Mouse (Mus musculus) neutrophil, adult 5-6 weeks (primary cell): ENCODE data around the gene Calhm5. TPM values are rescaled to one million over a fixed set of nuclear protein-coding genes. Genes with fewer than 3 reads are reported as not detected.

Experiments
- ATAC-seq: fragments of 151-379, 151-347 bp; 2 replicates; pipeline ENCODE4 v1.8.0; 2017; ENCODE audit warnings: mild to moderate bottlenecking, moderate TSS enrichment; ENCODE audit not compliant: insufficient number of reproducible peaks, poor library complexity, low FRiP score, severe bottlenecking; ENCODE audit errors: extremely low read depth
- total RNA-seq: library from RNA; stranded (forward); fragments of 200-1000 nt; gene quantifications from 2 replicates; pipeline ENCODE4 v1.2.3, GENCODE M21; 2017

The Calhm5 gene
- not detected in 2 replicates for total RNA-seq

DNA sequence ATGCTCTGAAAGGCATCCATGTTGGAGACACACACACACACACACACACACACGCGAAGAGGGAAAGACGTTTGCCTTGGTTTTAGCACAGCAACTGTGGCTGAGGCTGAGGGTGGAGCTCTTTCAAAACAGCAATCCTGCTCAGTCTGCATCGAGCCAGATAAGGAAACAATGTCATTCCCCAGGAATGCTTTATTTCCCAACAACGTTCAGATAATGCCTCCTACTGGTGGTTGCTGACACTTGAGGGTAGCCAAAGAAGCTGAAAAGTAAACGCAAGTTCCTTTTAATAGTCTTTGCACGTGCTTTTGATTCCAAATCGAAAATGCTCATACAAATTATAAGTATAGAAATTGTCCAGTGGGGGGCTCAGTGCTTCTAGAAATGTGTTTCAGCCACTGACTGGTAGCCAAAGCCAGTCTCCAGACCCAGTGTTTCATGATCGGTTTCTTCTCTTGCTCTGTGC lies at the start of gene Calhm5:
TSS of gene Calhm5 (minus strand) at position 102 of the 466 bp plus-strand sequence.
- ATAC-seq, result 0 out of 2 replicates have a peak, but pooled peaks have one; percentile 23

DNA sequence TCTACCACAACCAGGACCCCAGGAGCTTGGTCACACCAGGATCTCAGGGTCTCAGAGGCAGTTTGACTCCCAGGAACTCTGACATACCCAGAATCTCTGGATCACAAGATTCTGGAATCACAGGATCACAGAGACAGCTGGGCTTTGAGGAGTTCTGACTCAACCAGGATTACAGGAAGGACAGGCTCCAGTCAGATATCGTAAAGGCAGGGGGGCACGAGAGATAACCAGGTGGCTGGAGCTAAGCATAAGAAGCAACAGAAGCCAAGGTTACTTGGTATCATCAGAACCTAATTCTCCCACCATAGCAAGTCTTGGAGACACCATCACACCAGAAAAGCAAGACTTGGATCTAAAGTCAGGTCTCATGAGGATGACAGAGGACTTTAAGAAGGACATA lies 45.4 kb upstream of the Calhm5 start:
- no peak for ATAC-seq

DNA sequence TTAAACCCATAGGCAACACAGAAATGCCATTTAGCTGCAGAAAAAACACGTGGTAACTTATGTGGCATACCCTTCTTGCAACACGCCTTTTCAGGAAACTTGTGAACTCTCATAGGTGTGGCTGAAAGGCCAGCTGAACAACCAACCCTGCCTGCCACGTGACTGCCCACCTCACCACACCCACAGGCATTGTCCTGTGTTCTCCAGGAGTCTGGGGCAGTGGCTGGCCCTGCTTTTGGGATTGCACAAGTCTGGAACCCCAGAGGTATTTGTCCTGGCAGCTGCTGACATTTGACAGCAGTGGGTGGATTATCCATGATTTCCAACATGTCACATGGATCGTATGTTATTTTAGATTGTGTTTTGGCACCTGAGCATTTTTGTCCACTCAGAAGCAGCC lies 43.4 kb upstream of the Calhm5 start:
- no peak for ATAC-seq

DNA sequence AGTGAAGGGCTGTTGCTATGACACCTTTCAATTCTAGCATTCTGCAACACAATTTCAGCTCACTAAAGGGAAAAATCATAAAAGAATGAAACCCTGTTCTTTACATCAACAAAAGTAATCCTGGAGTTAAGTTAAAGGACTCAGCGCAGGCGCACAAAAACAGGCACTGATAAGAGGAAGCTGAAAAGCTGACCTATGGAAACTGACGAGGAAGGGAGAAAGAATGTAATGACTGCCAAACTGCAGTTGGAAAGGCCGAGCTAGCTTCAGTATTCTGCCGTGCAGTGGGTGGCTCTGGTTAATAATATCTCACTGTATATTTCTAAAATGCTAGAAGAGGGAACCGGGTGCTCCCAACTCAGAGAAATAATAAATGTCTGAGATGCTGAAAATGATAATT lies 41.7 kb upstream of the Calhm5 start:
- no peak for ATAC-seq

DNA sequence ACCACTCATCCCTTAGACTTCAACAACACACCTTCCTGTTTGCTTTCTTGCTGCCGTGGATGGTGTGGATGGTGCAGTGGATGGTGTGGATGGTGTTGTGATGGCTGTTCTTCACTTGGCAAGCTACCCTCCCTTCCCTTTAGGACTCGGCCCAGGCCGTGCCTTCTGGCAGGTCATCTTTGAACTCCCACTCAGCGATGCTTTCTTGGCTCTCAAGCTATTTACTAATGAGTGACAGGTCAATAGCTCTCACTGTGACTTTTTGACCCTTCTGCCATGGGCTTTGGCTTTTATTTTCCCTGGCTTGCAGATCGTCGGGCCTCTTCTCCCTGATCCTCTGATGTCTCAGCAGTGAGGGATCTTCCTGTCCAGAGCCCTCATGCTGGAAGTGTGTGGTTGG lies 40.1 kb upstream of the Calhm5 start:
- ATAC-seq, result no peak

DNA sequence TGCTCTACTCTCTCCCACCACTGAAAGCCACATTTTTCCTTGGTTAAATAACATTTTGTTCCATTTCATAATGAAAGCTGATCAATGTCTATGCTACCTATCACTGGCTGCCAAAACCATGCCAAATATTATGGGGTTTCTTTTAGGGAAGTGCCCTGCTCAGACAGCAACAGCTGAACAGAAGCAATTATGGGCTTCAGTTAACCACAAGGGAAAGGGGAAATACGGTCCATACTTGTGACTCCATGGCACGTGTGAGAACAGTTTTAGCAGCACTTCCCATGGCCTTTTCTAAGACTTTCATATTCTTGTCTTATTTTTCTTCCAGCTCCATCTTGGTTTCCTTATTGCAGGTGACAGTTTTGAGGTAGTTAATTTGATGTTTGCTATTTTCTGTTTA lies 35.0 kb upstream of the Calhm5 start:
- peak; percentile 58; the same call in 1 of the 2 replicates for ATAC-seq

DNA sequence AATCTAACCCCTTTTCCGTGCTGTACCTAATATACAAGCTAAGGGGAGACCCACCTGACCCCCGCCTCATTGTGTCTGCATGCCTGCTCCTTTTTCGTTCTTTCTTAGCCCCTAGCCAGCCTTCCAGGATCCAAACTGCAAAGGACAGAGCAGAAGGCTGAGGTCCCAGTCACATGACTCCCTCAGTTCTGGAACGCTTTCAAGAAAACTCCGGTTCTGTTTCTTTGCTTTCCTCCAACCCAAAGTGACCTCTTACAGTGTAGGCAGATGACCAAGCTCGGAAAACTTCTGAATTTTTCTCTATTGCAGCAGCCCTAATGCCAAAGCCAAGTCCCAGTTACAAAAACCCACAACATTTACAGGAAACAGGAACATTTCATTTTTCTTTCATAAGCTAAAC lies 32.1 kb upstream of the Calhm5 start:
- ATAC-seq, result no peak

DNA sequence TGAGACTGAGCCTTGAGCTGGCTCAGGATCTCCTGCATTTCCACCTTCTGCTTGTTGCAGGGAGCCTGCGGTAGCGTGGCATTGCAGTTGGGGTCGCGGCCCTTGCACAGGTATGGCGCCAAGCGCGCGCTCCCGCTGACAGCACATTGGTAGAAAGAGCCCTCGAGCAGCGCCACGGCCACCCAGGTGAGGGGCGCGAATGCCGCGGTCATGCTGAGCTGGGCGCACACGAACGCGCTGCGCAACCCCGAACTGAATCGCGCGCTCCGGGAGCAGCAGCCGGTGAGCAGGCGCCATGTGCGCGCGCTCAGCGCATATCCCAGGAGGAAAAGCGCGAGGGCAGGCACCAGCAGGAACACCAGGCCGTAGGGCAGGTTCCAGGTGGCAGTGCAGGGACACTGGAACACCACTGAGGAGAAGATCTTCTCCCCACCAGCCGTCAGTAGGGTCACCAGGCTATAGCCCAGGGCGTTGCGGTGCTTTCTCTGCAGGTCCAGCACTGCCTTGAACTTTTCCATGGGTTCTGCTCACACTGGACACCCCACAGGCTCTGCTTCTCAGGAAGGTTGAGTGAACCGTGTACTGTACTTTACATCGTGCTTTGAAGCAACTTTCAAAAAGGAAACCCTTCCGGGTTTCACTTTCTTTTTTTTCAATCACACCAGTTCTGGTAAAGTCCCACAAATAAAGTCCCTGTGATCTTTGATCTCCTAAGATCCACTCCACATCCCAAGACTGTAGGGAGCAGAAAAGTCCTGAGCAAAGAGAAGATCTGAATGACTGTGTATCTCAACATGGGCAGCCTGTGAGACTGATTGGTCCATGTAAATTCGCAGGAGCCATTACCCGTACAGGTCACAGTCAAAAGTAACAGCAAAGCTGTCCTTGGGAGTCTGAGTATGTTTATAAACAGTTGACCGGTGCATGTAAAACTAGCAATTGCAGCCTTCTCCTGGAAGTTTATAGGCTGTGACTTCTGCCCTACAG lies 31.4 kb upstream of the Calhm5 start, which contains the start of gene Calhm6:
TSS of gene Calhm6 (minus strand) at position 593 of the 987 bp plus-strand sequence.
- ATAC-seq, result peak; percentile 64

DNA sequence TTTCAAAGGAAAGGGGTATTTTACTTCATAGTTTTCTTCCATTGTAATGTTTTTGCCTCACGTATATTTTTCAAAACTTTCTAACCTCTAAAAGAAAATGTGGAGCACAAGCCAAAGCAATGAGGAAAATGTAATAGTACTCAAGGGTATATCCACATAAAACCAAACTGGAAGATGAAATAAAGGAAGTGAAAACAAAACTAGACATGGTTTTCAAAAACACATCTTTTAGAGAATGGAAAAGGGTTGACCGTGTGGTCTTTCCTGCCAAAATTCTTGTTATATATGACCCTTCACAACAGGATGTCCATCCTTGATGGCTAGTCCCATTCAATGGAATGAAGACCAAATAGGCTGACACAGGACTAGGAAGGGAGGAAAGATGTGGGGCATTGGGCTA lies 22.1 kb upstream of the Calhm5 start:
- no peak for ATAC-seq

DNA sequence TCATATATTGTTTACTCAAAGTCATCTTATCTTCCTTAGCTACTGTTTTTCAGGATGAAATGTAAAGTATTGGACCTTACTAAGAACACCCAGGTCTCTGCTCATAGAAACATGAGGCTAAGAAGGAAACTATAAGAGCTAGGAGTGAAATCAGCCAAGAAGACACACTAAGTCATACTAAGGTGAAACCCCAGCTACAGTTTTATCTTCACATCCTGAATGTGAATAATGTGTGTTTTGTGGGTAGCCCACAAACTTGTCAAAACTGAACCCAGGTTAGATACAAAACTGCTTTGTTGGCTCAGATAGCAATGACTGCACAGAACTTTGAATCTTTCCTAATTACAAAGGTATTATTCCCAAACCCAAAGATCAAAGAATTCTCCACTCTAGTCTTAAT lies 21.5 kb upstream of the Calhm5 start:
- ATAC-seq, result no peak

DNA sequence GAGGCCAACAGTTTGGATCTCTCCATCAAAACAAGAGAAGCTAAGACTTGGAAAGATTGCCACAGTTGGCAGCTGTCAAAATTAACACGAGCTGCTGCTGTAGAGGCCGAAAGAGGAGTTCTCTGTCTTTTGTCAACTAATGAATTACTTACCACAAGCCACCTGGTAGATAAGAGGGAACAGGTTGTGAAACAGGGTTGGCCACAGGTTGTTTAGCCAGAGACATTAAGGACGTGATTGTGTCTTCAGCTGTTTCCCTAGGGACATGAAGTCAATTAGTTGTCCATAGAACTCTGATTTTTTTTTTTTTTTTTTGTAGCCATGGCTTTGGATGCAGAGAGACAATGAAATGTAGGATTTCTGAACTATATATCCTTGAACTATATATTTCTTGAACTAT lies 20.8 kb upstream of the Calhm5 start:
- no peak for ATAC-seq

DNA sequence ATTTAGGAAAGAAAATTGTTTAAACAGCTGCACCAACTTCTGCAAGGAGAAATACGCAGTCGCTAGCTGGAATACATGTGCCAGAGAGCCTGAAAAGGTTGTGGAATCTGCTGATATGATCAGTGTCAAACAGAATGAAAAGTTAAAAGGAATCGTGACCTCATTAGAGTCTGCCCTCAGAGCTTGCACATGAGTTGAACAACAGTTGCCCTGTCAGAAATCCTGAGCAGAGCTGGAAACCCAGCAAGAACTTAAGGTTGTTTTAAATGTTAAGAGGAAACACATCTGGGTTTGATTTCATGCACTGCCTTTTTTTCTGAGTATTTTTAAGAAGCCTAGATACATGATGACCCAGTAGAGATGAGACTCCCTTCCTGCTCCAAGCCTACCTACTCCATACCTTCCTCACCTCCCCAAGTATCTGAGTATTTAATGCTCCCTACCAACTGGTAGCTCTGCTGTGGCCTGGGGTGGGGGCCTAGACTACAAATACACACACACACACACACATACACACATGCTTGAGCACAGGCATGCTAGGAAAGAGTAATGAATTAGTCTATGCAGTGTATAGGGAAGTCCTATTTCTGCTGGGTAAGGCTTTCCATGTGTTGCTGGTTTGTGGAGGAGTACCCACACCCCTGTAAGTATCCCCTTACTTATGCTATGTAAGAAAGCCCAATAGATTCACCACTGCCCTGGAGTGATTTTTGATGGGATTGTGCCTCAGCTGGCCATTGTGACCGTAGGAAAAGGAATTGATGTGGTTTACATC lies 15.8 kb upstream of the Calhm5 start:
- ATAC-seq, result no peak

DNA sequence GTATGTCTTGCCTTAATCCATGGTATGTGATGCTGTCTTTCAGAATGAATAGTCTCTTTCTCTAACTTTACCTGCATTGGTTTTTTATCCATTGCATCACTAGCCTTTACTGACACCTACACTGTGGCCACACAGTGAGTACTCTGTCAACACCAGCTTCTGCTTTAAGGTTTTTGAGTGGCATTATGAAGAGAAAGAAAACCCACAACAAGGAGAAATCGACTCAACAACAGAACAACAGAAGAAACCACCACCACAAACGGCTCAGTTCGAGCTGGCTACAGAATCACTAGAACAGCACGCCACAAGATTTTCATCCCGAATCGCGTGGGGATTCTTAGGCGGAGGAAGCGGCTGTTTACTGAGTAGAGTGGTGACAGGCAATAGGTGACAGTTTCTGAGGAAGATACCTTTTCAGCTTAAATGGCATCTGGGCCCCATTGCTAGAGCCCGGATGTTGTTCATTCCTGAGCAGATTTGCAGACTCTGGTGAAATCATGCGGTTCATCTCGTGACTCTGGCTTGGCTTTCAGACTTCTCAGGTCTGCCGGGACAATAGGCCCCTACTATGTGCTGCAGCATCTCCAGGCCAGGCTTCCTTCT lies 14.6 kb upstream of the Calhm5 start:
- ATAC-seq, result peak; percentile 33; the same call in 1 of the 2 replicates

DNA sequence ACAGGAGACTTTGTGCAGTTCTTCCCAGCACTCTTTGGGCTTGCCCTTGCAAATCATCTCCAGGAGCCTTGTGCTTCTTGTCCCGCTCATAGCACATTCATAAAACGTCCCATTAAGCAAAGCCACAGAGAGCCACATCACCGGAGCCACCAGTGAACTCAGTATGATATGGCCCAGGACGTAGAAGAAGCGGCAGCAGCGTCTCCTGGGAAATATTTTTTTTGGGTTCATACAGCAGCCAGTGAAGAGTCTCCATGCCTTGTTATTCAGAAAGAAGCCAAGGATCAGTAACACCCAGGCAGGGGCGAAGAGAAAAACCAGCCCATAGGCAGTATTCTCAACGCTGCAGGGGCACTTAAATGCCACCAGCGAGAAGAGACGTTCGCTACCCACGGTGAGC lies 355 bp downstream of the Calhm5 start:
- ATAC-seq, result no peak

DNA sequence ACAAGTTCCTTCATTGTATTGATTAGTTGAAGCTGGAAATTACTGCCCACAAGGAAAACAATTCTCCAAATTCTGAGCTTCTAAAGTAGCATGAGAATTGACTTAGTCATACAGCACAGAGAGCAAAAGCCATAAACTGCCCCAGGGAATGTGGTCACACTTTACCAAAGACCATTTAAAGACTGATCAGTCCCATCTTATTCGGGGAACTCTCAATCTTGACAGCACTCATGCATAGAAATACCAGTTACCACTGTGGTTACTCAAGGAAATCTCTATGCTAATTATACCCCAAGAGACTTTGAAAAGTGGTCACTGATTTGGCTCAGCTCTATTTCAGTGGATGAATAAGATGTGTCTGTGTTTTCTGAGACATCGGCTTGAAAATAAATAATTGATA lies 1.2 kb downstream of the Calhm5 start:
- ATAC-seq, result no peak

DNA sequence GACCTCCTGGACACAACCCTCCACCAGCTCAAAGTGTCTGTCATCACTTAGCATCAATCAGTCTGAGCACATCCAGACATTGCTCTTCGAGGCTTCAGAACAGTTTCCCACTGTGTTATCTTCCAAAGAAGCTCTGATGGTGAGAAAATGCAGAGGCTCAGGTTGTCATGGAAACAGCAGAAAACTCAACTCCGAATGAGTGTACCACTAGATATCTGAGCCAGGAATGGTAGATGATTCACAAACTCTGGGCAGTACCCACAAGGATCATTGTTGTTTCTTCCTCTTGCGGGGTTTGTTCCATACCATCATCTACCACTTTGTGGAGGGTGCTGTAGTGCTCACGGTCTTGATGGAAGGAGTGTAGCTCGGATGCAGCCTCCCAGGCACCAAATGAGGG lies 4.4 kb downstream of the Calhm5 start:
- ATAC-seq, result no peak

DNA sequence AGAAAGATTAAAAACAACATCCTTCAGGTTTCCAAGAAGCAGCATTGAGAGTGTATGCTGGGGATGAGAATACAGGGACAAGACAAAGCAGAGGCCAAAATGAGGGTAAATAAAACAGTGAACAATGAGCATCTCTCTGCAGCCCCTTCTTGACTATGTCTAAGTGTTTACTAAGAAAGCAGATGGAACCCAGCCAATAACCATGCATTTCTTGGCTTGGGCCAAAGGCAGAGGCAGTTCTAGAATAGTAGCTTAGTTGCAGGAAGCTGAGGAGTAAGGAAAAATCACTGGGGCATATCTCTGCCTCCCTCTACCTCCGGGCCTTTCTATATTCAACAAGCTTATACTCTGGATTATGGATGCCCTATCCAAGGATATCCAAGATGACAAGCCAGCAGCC lies 5.8 kb downstream of the Calhm5 start:
- no peak for ATAC-seq

DNA sequence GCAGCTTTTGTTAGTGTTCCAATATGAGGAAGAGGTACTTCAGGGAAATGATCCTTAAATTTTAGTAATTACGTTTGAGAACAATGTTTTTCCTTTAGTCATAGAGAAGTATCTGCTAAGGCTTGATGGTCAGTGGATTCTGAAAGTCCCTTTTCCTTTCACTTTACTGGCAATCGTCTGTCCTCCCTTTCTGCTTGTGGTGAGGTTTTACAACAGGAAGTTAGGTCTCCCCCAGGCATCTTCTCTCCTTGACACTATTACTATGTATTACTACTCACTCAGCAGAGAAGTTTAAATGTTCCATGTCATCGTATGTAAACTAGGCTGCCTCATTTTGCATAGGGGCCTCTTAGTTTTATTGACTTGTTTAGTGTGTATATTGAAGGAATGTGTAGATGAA lies 6.8 kb downstream of the Calhm5 start:
- no peak for ATAC-seq

DNA sequence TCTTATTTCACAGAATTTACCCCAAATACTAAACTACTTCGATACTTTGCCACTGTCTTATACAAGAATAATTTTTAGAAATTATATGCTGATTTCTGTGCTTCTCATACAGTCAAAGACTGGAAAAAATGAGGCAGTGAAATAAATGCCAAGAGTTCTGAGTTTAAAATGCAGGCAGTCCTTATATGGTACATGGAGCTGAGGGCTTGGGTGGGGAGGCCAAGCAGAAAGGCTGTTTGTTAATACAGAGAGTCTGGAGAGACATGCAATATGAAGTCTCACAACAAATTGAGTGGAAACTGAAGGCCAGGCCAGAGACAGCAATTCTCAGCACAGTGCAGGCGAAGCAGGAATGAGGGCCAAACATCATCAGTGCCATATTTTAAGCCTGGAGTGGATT lies 7.8 kb downstream of the Calhm5 start:
- no peak for ATAC-seq
